Mouse (Mus musculus): Measurements from ENCODE around the gene Ehd2. TPM values are rescaled to one million over a fixed set of nuclear protein-coding genes. Genes with fewer than 3 reads are reported as not detected.
A peak's percentile ranks its signal among the peaks of the same experiment; 100 is the strongest.

The Ehd2 gene
- polyA plus RNA-seq, 1 experiment: 104 TPM

GRCm38 (mm10) chr7:15931635-15932034, 35.7 kb downstream of the Ehd2 start:
- peak overlapping the region; percentile 56 for H3K4me2 ChIP-seq (ENCODE audit: low read depth)
- no peak overlapping the region for H3ac ChIP-seq (ENCODE audit: control insufficient read depth, insufficient read length)
- TF ChIP-seq USF1 (IDR thresholded peaks at IDR 0.05; ENCODE audit: low read depth): no peak
- TF ChIP-seq POLR2AphosphoS2 (IDR thresholded peaks at IDR 0.05; ENCODE audit: insufficient read length, low read depth): no peak
- no peak for TF ChIP-seq REST (IDR thresholded peaks at IDR 0.05; ENCODE audit: insufficient read depth, insufficient read length)
- TF ChIP-seq MYOG (IDR thresholded peaks at IDR 0.05; ENCODE audit: control insufficient read depth in 1 of 3, insufficient read depth in 1 of 3, insufficient read length in 2 of 3, low read depth in 2 of 3): no peak
- peaks cover 1% of the 10 kb centered on the region for H3K36me3 ChIP-seq (ENCODE audit: control insufficient read depth, insufficient read depth)
- H3K27me3 ChIP-seq (ENCODE audit: control insufficient read depth, insufficient read depth, insufficient read length): no peaks in the 10 kb centered on the region
- H3K4me3 ChIP-seq: no peak overlapping the region
- no peaks in the 10 kb centered on the region for H3K79me2 ChIP-seq (ENCODE audit: control insufficient read depth, insufficient read depth)

- Histone ChIP-seq H3K4me3 (no peak overlapping the region), H3K4me2 (ENCODE audit: low read depth) (no peak overlapping the region), H3K27me3 (ENCODE audit: control insufficient read depth, insufficient read depth, insufficient read length) (no peaks in the 10 kb centered on the region), H3ac (ENCODE audit: control insufficient read depth, insufficient read length) (no peak overlapping the region), H3K36me3 (ENCODE audit: control insufficient read depth, insufficient read depth) (no peaks in the 10 kb centered on the region), H3K79me2 (ENCODE audit: control insufficient read depth, insufficient read depth) (no peaks in the 10 kb centered on the region)
- TF ChIP-seq USF1 (IDR thresholded peaks at IDR 0.05; ENCODE audit: low read depth): peak; percentile 45
- no peak for TF ChIP-seq TCF3 (IDR thresholded peaks at IDR 0.05; ENCODE audit: insufficient read length, low read depth)
- TF ChIP-seq TCF12 (IDR thresholded peaks at IDR 0.05; ENCODE audit: insufficient read depth, poor library complexity, severe bottlenecking): no peak
- TF ChIP-seq MYOD1 (IDR thresholded peaks at IDR 0.05; ENCODE audit: control insufficient read depth in 1 of 3, insufficient read length in 2 of 3, low read depth in 2 of 3): no peak
- TF ChIP-seq CEBPB (IDR thresholded peaks at IDR 0.05; ENCODE audit: insufficient read depth, poor library complexity, severe bottlenecking): no peak
- no peak for TF ChIP-seq POLR2AphosphoS2 (IDR thresholded peaks at IDR 0.05; ENCODE audit: insufficient read length, low read depth)
- TF ChIP-seq SRF (IDR thresholded peaks at IDR 0.05; ENCODE audit: control insufficient read depth, insufficient read length, low read depth): no peak
Measured at GRCm38 (mm10) chr7:15930543-15930942, 36.8 kb downstream of the Ehd2 start.

GRCm38 (mm10) chr7:15929910-15930309, 37.5 kb downstream of the Ehd2 start:
- H3K36me3 ChIP-seq (ENCODE audit: control insufficient read depth, insufficient read depth): no peaks in the 10 kb centered on the region
- H3K79me2 ChIP-seq (ENCODE audit: control insufficient read depth, insufficient read depth): no peaks in the 10 kb centered on the region
- H3K4me2 ChIP-seq (ENCODE audit: low read depth): no peak overlapping the region
- H3ac ChIP-seq (ENCODE audit: control insufficient read depth, insufficient read length): no peak overlapping the region
- H3K4me3 ChIP-seq: no peak overlapping the region
- TF ChIP-seq MYOD1 (IDR thresholded peaks at IDR 0.05; ENCODE audit: control insufficient read depth in 1 of 3, insufficient read length in 2 of 3, low read depth in 2 of 3): no peak
- H3K27me3 ChIP-seq (ENCODE audit: control insufficient read depth, insufficient read depth, insufficient read length): no peaks in the 10 kb centered on the region

- H3K4me2 ChIP-seq (ENCODE audit: low read depth): peak within 1 kb of the TSS; percentile 87
- H3ac ChIP-seq (ENCODE audit: control insufficient read depth, insufficient read length): peak within 1 kb of the TSS; percentile 71
- TF ChIP-seq CEBPB (IDR thresholded peaks at IDR 0.05; ENCODE audit: insufficient read depth, poor library complexity, severe bottlenecking) (no peak), TCF3 (IDR thresholded peaks at IDR 0.05; ENCODE audit: insufficient read length, low read depth) (no peak), MYOD1 (IDR thresholded peaks at IDR 0.05; ENCODE audit: control insufficient read depth in 1 of 3, insufficient read length in 2 of 3, low read depth in 2 of 3) (peak in 1 of 3 experiments; percentile 23), USF1 (IDR thresholded peaks at IDR 0.05; ENCODE audit: low read depth) (no peak), MYOG (IDR thresholded peaks at IDR 0.05; ENCODE audit: control insufficient read depth in 1 of 3, insufficient read depth in 1 of 3, insufficient read length in 2 of 3, low read depth in 2 of 3) (peak in 1 of 3 experiments; percentile 21), POLR2A (IDR thresholded peaks at IDR 0.05; ENCODE audit: insufficient read length, low read depth) (peak; percentile 97), MAX (IDR thresholded peaks at IDR 0.05; ENCODE audit: low read depth) (peak; percentile 17), SRF (IDR thresholded peaks at IDR 0.05; ENCODE audit: control insufficient read depth, insufficient read length, low read depth) (no peak), E2F4 (IDR thresholded peaks at IDR 0.05; ENCODE audit: insufficient read depth) (no peak), POLR2AphosphoS2 (IDR thresholded peaks at IDR 0.05; ENCODE audit: insufficient read length, low read depth) (peak; percentile 98), REST (IDR thresholded peaks at IDR 0.05; ENCODE audit: insufficient read depth, insufficient read length) (peak; percentile 46), TCF12 (IDR thresholded peaks at IDR 0.05; ENCODE audit: insufficient read depth, poor library complexity, severe bottlenecking) (no peak)
- peaks cover 13% of the 10 kb centered on the region for H3K36me3 ChIP-seq (ENCODE audit: control insufficient read depth, insufficient read depth)
- no peaks in the 10 kb centered on the region for H3K27me3 ChIP-seq (ENCODE audit: control insufficient read depth, insufficient read depth, insufficient read length)
- H3K4me3 ChIP-seq: peak within 1 kb of the TSS; percentile 95
- peaks cover 24% of the 10 kb centered on the region for H3K79me2 ChIP-seq (ENCODE audit: control insufficient read depth, insufficient read depth)
Measured at GRCm38 (mm10) chr7:15922220-15922773, 45.1 kb downstream of the Ehd2 start, which contains the start of gene Selenow. TSS of gene Selenow (minus strand) at chr7:15922402.

- H3K79me2 ChIP-seq (ENCODE audit: control insufficient read depth, insufficient read depth): peaks cover 24% of the 10 kb centered on the region
- H3K36me3 ChIP-seq (ENCODE audit: control insufficient read depth, insufficient read depth): peaks cover 18% of the 10 kb centered on the region
- H3K4me3 ChIP-seq: peak overlapping the region; percentile 95
- TF ChIP-seq MYOD1 (IDR thresholded peaks at IDR 0.05; ENCODE audit: control insufficient read depth in 1 of 3, insufficient read length in 2 of 3, low read depth in 2 of 3) (no peak), USF1 (IDR thresholded peaks at IDR 0.05; ENCODE audit: low read depth) (peak; percentile 93)
- peak overlapping the region; percentile 71 for H3ac ChIP-seq (ENCODE audit: control insufficient read depth, insufficient read length)
- no peaks in the 10 kb centered on the region for H3K27me3 ChIP-seq (ENCODE audit: control insufficient read depth, insufficient read depth, insufficient read length)
- peak overlapping the region; percentile 87 for H3K4me2 ChIP-seq (ENCODE audit: low read depth)
Measured at GRCm38 (mm10) chr7:15921796-15922195, 45.6 kb downstream of the Ehd2 start.
